Mouse (Mus musculus): ENCODE measurements around the gene Cdc37l1.

Cdc37l1 gene

GRCm38 (mm10) chr19:29046961-29047333 lies 56.8 kb downstream of the Cdc37l1 start:
- DNase-seq (ENCODE audit: extremely low read depth, low read depth) = no peak

GRCm38 (mm10) chr19:29047334-29048170 lies 57.4 kb downstream of the Cdc37l1 start, which contains the start of gene Ak3:
TSS of gene Ak3 (minus strand) at chr19:29047961.
- DNase-seq (ENCODE audit: extremely low read depth, low read depth) = no peak

DNA sequence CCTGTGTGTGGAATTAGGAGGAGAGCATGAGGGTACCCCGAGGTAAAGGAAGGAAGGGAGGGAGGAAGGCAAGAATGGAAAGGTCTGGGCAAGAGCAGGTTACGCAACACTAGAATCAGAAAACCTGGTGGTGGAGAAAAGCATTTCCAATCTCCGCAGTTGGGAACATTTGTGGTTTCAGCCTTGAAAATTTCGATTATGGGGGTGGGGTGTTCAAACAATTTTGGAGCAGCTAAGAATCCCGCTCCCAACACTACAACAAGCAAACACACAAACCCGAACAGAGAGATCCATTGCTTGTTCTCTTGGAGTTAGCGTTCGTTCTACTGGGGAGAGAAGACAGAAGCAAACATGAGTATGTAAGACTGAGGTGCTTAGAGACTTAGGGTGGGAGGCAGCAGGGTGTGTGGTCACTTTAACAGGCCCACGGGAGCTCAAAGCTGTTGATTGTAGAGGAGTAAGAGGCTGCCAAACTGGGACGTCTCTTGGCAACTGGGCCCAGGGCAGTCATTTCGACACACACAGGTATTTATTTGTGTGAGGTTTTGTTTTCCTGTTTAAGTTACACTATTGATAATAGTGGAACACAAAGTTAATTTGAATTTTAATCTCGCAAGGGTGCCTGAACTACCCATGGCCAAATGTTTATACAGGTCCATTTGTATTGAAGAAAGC lies 59.4 kb downstream of the Cdc37l1 start:
- DNase-seq (ENCODE audit: extremely low read depth, low read depth) = no peak

GRCm38 (mm10) chr19:29050186-29050980 lies 60.2 kb downstream of the Cdc37l1 start:
- no peak for DNase-seq (ENCODE audit: extremely low read depth, low read depth)

- no peak for DNase-seq (ENCODE audit: extremely low read depth, low read depth)
Observed at GRCm38 (mm10) chr19:29052786-29053185, 62.6 kb downstream of the Cdc37l1 start.

- DNase-seq (ENCODE audit: extremely low read depth, low read depth) = no peak
Observed at GRCm38 (mm10) chr19:29054594-29054993, 64.4 kb downstream of the Cdc37l1 start.

DNA sequence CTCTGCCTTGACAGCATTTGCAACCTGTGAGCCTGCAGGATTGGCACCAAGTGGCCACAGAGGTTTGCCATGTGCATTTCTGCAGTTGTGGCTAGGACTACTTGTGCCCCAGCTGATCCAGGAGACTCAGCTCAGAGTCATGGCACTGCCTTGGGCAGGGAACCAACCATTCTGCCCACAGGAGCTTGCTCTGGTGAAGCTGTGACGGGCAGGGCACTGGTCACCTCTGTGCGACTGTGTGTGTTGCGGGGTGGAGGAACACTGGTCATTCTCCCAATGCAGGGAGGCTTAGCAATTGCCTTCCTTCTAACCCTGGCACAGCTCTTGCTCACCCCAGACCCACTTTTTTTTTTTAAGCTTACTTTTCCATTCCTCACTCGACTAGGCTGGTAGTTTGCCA lies 65.3 kb downstream of the Cdc37l1 start:
- DNase-seq (ENCODE audit: extremely low read depth, low read depth) = no peak

DNA sequence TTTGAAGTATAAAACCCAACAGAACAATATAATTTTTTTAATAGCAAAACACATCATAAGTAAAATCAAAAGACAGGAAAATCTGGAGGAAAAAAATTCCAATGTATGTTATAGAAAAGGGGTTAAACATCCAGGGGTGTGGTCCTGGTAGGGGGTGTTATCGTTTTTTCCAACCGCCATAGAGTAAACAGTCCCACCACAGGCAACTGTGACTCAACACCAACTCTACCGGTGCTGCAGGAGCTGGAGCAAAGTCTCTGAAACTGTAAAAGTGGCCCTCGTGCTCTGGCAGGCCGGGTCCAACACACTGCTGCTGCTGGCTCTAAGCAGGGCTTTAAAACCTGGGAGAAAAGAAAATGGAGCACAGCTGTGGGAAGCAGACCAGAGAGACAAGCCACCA lies 68.6 kb downstream of the Cdc37l1 start:
- no peak for DNase-seq (ENCODE audit: extremely low read depth, low read depth)

GRCm38 (mm10) chr19:29059688-29060087 lies 69.5 kb downstream of the Cdc37l1 start:
- DNase-seq (ENCODE audit: extremely low read depth, low read depth) = no peak

GRCm38 (mm10) chr19:29060299-29060698 lies 70.1 kb downstream of the Cdc37l1 start:
- no peak for DNase-seq (ENCODE audit: extremely low read depth, low read depth)

DNA sequence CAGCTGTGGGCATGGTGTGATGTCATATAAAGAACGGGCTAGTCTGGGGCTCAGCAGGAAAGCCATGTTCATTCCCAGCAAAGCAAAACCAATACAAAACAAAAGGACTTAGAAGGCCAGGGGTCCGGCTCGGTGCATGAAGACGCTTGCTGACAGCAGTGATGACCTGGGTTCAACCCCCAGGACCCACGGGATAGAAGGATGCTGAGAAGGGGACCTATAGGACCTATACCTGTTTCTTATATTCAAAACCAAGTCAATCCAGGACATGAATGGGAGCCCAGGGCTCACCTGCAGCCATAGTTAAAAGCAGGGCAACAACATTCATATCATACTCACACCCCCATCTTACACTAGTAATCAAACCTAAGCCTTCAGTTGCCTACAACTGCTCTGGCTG lies 72.9 kb downstream of the Cdc37l1 start:
- no peak for DNase-seq (ENCODE audit: extremely low read depth, low read depth)

GRCm38 (mm10) chr19:29063577-29064363 lies 73.6 kb downstream of the Cdc37l1 start:
- peak; percentile 84 for DNase-seq (ENCODE audit: extremely low read depth, low read depth)

- DNase-seq (ENCODE audit: extremely low read depth, low read depth) = peak; percentile 93
Observed at GRCm38 (mm10) chr19:29064451-29065102, 74.4 kb downstream of the Cdc37l1 start.

DNA sequence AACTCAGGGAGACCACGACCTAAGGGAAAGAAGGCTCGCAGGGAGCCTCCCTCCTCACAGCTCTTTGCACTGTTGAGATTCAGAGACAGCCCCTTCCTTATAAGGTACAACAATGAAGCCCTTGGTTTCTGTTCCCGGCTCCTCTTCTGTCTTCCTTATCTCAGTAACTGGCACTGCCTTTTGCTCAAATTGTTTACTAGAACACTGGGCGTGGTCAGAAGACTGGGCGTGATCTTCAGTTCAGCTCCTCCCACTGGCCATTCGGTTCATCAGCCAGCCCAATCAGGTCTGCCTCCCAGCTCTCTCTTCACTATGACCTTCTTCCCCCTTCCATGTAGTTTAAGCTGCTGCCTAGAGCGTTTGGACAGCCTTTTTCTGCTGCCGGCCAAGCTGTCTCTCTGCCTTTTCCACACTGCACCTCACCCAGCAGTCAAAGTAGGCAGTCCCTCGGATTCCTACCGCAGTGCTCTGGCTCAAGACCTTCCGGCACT lies 76.9 kb downstream of the Cdc37l1 start:
- DNase-seq (ENCODE audit: extremely low read depth, low read depth) = peak; percentile 95

- DNase-seq (ENCODE audit: extremely low read depth, low read depth) = no peak
Observed at GRCm38 (mm10) chr19:29069195-29069594, 79.0 kb downstream of the Cdc37l1 start.

GRCm38 (mm10) chr19:29074802-29075201 lies 84.7 kb downstream of the Cdc37l1 start:
- DNase-seq (ENCODE audit: extremely low read depth, low read depth) = no peak

All from MEL-GATA-1-ER (cell line).